Mouse (Mus musculus) liver, embryonic 16.5 days (tissue): ENCODE data around the gene Asna1. TPM values are rescaled to one million over a fixed set of nuclear protein-coding genes. Genes with fewer than 3 reads are reported as not detected.

Source experiments
- ATAC-seq: fragments of 200-750 bp; cut with Nextera tagmentation; 2 replicates; pipeline ENCODE4 v1.8.0; 2017; ENCODE audit warnings: low read depth, mild to moderate bottlenecking, moderate number of reproducible peaks, moderate library complexity
- H3K27ac ChIP-seq: fragments of 300-500 bp; sonication (generic); 2 replicates; pipeline ENCODE4 v1.5.1; 2014; ENCODE audit warnings: mild to moderate bottlenecking, low read length
- H3K27me3 ChIP-seq: fragments of 300-500 bp; sonication (generic); 2 replicates; pipeline ENCODE4 v1.6.1; 2014; ENCODE audit warnings: low read depth, low read length, mixed read lengths; ENCODE audit not compliant: control insufficient read depth, insufficient read depth
- H3K36me3 ChIP-seq: fragments of 300-500 bp; sonication (generic); 2 replicates; pipeline ENCODE4 v1.6.1; 2014; ENCODE audit warnings: mild to moderate bottlenecking; ENCODE audit not compliant: control insufficient read depth, insufficient read depth
- H3K4me1 ChIP-seq: fragments of 300-500 bp; sonication (generic); 2 replicates; pipeline ENCODE4 v1.6.1; 2014; ENCODE audit warnings: low read depth, low read length, mixed read lengths; ENCODE audit not compliant: control insufficient read depth
- H3K4me2 ChIP-seq: fragments of 300-500 bp; sonication (generic); 2 replicates; pipeline ENCODE4 v1.6.1; 2014; ENCODE audit warnings: low read depth, low read length, mixed read lengths
- H3K4me3 ChIP-seq: fragments of 300-500 bp; sonication (generic); 2 replicates; pipeline ENCODE4 v1.5.1; 2014; ENCODE audit warnings: low read depth, mild to moderate bottlenecking, low read length
- H3K9ac ChIP-seq: fragments of 300-500 bp; sonication (generic); 2 replicates; pipeline ENCODE4 v1.6.1; 2014; ENCODE audit warnings: low read depth, low read length
- H3K9me3 ChIP-seq: fragments of 300-500 bp; sonication (generic); replicated peaks from 2 replicates; pipeline ENCODE4 v1.6.1; 2016; ENCODE audit warnings: low read length; ENCODE audit not compliant: control insufficient read depth
- WGBS: fragments of 180-500 bp; shearing (Covaris S2); extraction: QIAGEN DNeasy Blood & Tissue Kit; methylation state at CpG from one replicate; pipeline ENCODE4 v1.1.7; 2014; ENCODE audit not compliant: insufficient replicate concordance; 5-methylcytosine and 5-hydroxymethylcytosine counted together
- polyA plus RNA-seq: library from polyadenylated mRNA; unstranded; fragments of >200 nt; fragmentation: Nextera tagmentation; extraction: Ambion mirVana; gene quantifications from 2 replicates; pipeline ENCODE4 v1.2.1, GENCODE M21; 2015

Asna1 gene
- polyA plus RNA-seq, 1 experiment from 2014 or later, result 48.6 TPM

DNA sequence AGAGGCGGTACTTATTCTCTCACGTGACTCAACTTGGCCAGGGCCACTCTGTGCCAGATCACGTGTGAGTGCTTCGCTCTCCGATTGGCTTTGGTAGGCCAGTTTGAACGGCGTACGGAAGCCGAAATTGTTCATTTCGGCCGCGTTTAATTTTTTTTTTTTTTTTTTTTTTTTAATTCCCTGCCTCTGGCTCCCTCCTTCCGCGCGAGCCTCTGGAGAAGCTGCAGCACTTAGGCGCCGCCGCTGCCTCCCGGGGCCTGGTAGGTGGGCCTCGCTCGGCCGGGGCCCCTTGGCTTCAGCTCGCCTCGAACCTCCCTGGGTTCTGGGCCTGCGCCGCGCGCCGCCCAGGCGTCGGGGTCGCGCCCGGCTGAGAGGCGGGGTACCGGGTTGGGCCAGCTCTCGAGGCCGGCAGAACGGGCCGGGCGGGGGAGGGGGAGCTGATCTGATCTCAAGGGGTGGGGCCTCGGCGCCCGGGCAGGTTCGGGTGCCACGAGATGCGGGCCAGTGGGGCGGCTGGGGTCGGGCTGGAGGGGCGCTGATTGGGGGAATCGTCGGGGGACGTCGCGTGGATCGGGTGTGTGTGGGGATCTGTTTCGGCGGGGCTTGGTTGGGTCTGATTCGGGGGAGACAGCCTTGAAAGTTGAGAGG lies 11.8 kb upstream of the Asna1 start, which contains the start of gene Tnpo2:
Tnpo2 (plus strand) TSS at position 198 of the 648 bp plus-strand sequence.
- Histone ChIP-seq H3K4me1 (peaks cover 53% of the 10 kb centered on the region), H3K4me3 (peak within 1 kb of the TSS; percentile 76), H3K4me2 (peak within 1 kb of the TSS; percentile 90), H3K36me3 (peaks cover 33% of the 10 kb centered on the region), H3K9me3 (no peaks in the 10 kb centered on the region), H3K9ac (peak within 1 kb of the TSS; percentile 90), H3K27ac (peak within 1 kb of the TSS; percentile 97), H3K27me3 (no peaks in the 10 kb centered on the region)
- WGBS, result under 1% methylated on average over 58 of the region's 59 CpGs
- peak; percentile 91 for ATAC-seq

DNA sequence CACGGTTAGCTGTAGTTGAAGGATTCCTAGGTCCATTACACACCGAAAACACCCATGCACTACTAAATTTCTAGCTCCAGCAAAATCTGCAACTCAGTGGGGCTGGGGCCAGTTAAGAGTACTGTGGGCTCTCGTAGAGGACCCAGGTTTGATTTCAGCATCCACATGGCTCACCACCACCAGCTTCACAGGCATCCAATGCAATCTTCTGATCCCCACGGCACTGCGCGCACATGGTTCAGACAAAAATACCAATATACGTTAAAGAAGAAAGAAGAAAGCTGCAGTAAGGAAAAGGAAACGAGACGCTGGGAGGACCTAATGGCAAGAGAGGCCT lies 11.3 kb upstream of the Asna1 start:
- ATAC-seq, result peak; percentile 8
- WGBS, result under 1% methylated on average over 9 of the region's 9 CpGs

DNA sequence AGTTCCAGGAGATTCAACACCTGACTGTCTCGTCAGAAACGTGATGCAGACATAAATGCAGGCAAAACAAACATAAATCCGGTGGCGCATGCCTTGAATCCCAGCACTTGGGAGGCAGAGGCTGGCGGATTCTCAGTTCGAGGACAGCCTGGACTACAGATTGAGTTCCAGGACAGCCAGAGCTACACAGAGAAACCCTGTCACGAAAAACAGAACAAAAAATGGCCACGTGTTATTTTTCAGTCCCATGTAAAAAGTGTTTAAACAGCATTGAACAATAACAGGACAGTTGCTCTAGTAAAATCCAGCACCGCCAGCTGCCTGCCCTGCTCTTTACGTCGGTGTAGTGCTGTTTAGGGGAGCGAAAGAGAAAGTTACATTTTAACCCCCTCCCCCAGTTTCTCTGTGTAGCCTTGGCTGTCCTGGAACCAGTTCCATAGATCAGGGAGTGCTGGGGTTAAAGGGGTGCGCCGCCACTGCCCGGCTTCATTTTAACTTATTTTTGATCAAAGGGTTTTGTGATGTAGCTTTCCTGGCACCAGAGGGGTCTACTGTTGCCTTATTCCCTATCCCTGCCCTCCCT lies 10.7 kb upstream of the Asna1 start:
- peak; percentile 16; the same call in 1 of the 2 replicates for ATAC-seq
- Histone ChIP-seq H3K4me1 (peaks cover 51% of the 10 kb centered on the region), H3K27ac (peak overlapping the region; percentile 97), H3K9ac (peak overlapping the region; percentile 82), H3K4me2 (peak overlapping the region; percentile 90), H3K9me3 (no peaks in the 10 kb centered on the region), H3K27me3 (no peaks in the 10 kb centered on the region), H3K36me3 (peaks cover 33% of the 10 kb centered on the region), H3K4me3 (peak overlapping the region; percentile 76)
- under 1% methylated on average over 15 of the region's 15 CpGs for WGBS

More for the DNA sequence above, 11.3 kb upstream of the Asna1 start:
- H3K27me3 ChIP-seq, result no peaks in the 10 kb centered on the region
- H3K36me3 ChIP-seq, result peaks cover 35% of the 10 kb centered on the region
- H3K4me2 ChIP-seq, result peak overlapping the region; percentile 90
- H3K9ac ChIP-seq, result peak overlapping the region; percentile 82
- H3K9me3 ChIP-seq, result no peaks in the 10 kb centered on the region
- H3K27ac ChIP-seq, result peak overlapping the region; percentile 97
- peak overlapping the region; percentile 76 for H3K4me3 ChIP-seq
- H3K4me1 ChIP-seq, result peaks cover 53% of the 10 kb centered on the region

DNA sequence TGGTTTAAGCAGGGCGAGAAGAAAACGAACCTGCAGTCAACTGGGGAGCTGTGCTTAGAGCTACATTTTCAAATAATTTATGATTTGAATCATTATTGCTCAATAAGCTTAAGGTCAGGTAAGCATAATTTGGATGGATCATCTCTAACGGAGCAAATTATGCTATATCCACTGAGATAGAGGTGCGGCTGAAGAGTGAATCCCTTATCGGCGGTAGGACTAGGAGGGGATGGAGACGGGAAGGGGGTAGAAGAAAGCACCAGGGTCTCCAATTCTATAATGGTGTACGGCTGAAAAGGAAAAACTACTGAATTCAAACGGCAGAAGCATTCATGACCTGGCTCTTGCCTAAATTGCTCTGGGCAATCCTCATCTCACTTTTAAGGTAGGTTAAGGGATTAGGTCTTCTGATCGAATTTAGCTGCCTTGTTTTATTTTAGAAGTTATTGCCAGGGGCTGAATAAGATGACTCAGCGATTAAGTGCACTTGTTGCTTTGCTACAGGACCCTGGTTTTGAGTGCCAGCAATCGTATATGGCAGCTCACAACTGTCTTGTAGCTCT lies 10.2 kb upstream of the Asna1 start:
- Histone ChIP-seq H3K9me3 (no peaks in the 10 kb centered on the region), H3K27me3 (no peaks in the 10 kb centered on the region), H3K4me3 (peak overlapping the region; percentile 76), H3K36me3 (peaks cover 32% of the 10 kb centered on the region), H3K4me2 (peak overlapping the region; percentile 90), H3K27ac (peak overlapping the region; percentile 97), H3K9ac (peak overlapping the region; percentile 82), H3K4me1 (peaks cover 48% of the 10 kb centered on the region)
- no peak for ATAC-seq
- 2% methylated on average over 12 of the region's 12 CpGs for WGBS

DNA sequence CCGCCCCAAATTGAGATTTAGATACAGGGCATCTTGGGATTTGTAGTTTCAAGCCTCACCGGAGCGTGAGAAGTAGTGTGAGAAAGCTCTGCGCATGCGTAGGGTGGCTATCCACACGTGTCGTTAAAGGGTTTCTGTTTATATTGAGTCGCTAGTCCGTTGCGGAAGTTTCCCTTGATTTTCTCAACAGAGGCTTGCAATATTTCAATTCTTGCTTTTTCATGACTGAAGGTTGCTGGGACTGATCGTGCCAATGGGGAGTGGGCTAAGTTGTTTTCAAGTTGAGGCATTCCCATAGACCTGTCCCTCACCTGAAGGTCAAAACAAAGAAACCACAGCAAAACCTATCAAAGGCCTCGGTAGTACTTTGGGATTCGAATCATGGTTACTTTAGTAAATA lies 9.7 kb upstream of the Asna1 start:
- peaks cover 32% of the 10 kb centered on the region for H3K36me3 ChIP-seq
- peaks cover 46% of the 10 kb centered on the region for H3K4me1 ChIP-seq
- peak overlapping the region; percentile 90 for H3K4me2 ChIP-seq
- no peaks in the 10 kb centered on the region for H3K9me3 ChIP-seq
- H3K27me3 ChIP-seq, result no peaks in the 10 kb centered on the region
- H3K9ac ChIP-seq, result peak overlapping the region; percentile 82
- peak overlapping the region; percentile 76 for H3K4me3 ChIP-seq
- no peak for ATAC-seq
- WGBS, result under 1% methylated on average over 13 of the region's 13 CpGs
- H3K27ac ChIP-seq, result peak overlapping the region; percentile 97

DNA sequence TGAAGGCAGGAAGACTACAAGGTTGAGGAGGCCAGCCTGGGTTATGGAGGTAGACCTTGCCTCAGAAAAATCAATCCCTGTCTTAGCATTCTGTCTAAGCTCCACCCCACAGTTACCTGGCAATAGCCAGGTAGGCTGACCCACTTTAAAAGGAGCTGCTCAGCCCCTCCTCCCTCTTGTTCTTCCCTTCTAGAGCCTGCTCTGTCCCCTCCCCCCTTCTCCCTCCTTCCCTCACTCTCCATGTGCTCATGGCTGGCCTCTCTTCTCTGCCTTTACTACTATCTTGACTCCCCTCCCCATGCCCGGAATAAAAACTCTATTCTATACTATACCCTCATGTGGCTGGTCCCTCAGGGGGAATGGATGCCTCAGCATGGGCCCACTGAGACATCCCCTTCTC lies 8.8 kb upstream of the Asna1 start:
- no peaks in the 10 kb centered on the region for H3K27me3 ChIP-seq
- H3K36me3 ChIP-seq, result peaks cover 38% of the 10 kb centered on the region
- no peak for ATAC-seq
- H3K4me3 ChIP-seq, result no peak overlapping the region
- WGBS, result 46% methylated on average over 1 of the region's 1 CpGs
- H3K9ac ChIP-seq, result no peak overlapping the region
- H3K27ac ChIP-seq, result no peak overlapping the region
- no peak overlapping the region for H3K4me2 ChIP-seq
- H3K4me1 ChIP-seq, result peaks cover 42% of the 10 kb centered on the region
- no peaks in the 10 kb centered on the region for H3K9me3 ChIP-seq

DNA sequence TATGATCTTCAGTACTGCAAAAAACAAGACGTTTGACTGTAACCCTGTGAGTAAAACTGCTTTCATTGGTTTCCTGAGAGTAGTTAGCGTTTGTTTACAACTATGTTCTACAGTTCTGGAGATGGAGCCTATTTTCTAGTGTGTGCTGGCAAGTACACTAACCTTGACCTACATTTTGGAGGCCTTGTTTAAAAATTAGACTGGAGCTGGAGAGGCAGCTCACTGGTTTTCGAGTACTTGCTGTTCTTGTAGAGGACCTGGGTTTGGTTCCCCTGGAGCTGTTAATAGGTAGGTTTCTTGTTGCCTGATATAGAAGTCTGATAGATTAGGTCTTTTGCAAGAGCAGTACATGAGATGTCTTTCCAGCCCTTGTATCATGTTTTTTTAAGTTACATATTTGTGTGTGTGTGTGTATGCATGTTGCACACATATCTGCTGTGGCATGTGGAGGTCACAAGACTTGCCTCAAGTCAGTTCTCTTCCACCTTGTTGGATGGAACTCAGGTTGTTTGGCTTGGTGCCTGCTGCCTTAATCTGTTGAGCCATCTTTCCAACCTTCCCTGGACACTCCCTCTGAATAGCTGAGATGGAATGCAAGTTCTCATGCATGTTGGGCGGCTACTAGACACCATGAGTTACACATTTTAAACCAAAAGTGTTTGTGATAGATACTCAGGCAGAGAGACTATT lies 7.7 kb upstream of the Asna1 start:
- H3K36me3 ChIP-seq, result peaks cover 38% of the 10 kb centered on the region
- H3K9ac ChIP-seq, result no peak overlapping the region

DNA sequence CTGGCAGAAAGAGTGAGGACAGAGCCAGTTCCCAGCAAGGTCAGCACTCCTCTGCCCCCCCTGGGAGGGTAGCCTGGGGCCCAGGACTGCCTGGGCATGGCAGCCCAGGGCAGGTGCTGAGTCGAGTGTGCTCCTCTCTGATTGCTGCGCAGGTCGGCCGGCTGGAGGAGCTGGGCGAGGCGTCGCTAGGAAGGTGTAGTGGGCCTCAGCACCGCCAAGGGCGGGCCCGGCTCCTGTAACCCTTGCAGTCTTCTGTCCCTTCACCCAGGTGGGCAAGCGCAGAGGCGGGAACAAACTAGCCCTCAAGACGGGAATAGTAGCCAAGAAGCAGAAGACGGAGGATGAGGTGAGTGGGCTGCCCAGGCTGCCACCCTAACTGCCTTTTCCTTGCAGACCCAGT lies 4.2 kb upstream of the Asna1 start:
- Histone ChIP-seq H3K9me3 (no peaks in the 10 kb centered on the region), H3K27me3 (no peaks in the 10 kb centered on the region), H3K9ac (peak overlapping the region; percentile 99; the same call in 1 of the 2 replicates), H3K4me2 (peak overlapping the region; percentile 70; the same call in 1 of the 2 replicates), H3K4me3 (no peak overlapping the region), H3K4me1 (peaks cover 38% of the 10 kb centered on the region), H3K27ac (no peak overlapping the region), H3K36me3 (peaks cover 38% of the 10 kb centered on the region)
- 78% methylated on average over 14 of the region's 14 CpGs for WGBS
- no peak for ATAC-seq

More for the DNA sequence above, 7.7 kb upstream of the Asna1 start:
- peaks cover 43% of the 10 kb centered on the region for H3K4me1 ChIP-seq
- H3K4me3 ChIP-seq, result no peak overlapping the region
- H3K9me3 ChIP-seq, result no peaks in the 10 kb centered on the region
- no peak for ATAC-seq
- WGBS, result 59% methylated on average over 4 of the region's 4 CpGs
- H3K27me3 ChIP-seq, result no peaks in the 10 kb centered on the region
- H3K27ac ChIP-seq, result peak overlapping the region; percentile 4; the same call in 1 of the 2 replicates
- H3K4me2 ChIP-seq, result no peak overlapping the region
